Mouse (Mus musculus) lung, postnatal 36 days (tissue): ENCODE results near the gene Gm37596.
"Not testable (repeated sequence)": the region's sequence is repeated elsewhere in the genome, so short reads cannot be mapped to it uniquely, and the experiment has no call there.

Experiments used
- DNase-seq: peaks from one replicate; pipeline ENCODE4 v3.0.0; 2022; ENCODE audit warnings: mixed read lengths

Gm37596 gene

DNA sequence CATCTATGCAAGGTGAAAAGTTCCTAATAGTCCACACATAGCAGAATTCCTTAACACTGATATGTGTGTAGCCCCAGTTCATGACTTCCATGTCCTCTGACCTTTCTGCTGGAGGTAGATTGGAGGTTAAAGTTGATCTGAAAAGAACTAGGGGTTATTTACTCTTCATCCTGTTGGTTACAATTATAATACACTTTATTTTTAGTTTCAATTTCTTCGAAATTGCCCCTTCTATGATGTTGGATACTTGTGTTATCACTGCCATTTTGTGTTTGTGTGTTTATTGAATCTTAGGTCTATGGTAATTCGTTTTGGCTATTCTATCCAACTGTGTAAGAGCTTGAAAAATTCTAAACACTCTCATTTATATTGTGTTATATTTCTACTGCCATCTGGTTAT, at the start of gene Gm37596:
Gm37596 (minus strand) TSS at position 101 of the 400 bp plus-strand sequence.
- DNase-seq: not testable (repeated sequence)

DNA sequence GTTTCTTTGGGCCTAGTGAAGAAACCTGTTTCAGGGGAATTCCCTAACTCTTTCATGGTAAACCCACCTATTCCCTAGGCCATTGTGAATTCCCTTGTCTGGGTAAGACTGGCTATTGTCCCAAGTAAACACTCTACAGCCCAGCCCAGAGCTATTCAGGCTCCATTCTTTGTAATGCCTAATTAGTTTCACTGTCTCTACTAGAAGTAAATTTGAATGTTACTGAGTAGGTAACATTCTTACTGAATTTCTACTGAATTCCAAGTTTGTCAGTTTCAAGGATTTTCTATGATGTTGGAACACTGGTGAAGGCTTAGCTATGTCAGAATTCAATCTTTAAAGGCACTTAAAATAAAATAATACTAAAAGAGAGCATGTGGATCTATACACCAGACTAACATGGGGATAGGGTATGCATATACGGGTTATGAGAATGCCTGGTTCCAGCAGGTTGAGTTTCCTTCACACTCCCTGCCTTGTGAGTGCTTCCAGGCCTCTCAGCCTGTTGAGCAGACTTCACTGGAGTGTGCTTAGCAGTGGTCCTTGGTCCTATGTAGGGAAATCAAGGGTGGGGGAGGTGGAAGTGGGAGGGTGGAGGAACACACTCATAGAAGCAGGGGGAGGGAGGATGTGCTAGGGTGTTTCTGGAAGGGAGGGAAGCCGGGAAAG, 16.2 kb upstream of the Gm37596 start:
- not testable (repeated sequence) for DNase-seq

- not testable (repeated sequence) for DNase-seq
Observed at GRCm38 (mm10) chr3:93676210-93676609, 16.7 kb downstream of the Gm37596 start, which contains the start of gene Tdpoz1. Gene Tdpoz1, minus strand, starts transcription at chr3:93676310.

DNA sequence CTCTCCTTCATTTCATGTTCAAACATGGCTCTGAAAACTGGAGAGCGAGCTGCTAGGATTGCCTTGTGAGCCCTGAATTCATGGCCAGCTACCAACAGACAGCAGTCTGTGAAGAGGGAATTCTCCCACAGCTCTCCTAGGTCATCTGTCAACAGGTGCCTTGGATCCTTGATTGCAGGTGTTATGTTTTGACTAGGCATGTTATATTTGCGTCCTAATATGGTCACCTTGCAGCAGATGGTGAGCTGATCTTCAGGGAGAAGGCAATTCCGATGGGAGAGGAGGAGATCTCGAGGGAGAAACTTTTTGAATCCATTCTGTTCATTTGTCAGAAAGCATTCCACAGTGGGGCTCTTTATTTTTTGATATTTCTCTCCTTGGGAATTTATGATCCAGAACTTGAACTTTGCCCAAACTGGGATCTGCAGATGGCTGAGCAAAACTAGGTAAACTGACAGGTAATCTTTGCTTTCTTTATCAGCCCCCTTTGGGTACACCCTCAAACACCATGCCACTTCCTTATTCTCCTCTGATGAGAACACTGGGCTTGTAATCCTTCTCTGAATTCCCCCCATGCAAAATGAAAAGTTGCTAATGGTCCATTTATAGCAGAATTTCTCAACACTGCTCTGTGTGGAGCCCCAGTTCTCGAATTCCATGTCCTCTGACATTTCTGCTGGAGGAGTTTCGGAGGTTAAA, 21.9 kb downstream of the Gm37596 start:
- DNase-seq: not testable (repeated sequence)

DNA sequence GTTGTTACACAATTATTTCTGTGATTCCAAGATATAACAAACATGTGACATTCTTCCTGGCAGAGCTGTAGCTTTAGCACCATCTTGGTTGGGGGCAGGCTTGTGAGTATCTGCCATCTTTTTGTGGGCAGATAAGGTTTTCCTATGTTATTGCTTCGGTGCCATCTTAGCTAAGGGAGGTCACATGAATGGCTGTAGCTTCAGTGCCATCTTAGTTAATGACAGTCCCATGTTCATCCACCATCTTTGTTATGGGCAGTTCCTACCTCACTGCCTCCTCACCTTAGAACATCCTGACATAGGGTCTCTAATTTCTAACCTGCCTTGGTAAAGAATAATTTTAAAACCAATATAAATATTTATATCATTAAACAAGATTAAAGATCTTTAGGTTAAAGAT, 38.6 kb downstream of the Gm37596 start:
- DNase-seq: no peak

DNA sequence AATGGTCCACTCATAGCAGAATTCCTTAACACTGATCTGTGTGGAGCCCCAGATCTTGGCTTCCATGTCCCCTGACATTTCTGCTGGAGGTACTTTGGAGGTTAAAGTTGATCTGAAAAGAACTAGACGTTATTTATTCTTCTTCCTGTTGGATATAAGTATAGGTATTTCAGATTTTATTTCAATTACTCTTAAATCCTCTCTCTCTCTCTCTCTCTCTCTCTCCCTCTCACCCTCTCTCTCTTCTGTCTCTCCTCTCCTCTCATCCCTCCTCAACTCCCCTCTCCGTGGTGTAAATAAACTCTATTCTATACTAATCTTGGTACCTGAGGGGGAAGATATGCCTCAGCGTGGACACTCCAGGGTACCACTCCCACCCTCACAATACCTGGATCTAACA, 40.3 kb downstream of the Gm37596 start, which contains the start of gene Tdpoz2:
Tdpoz2 (minus strand) TSS at position 101 of the 400 bp plus-strand sequence.
- DNase-seq: no peak
